Mouse (Mus musculus) heart, adult 2 months (tissue): ENCODE measurements around the gene Fjx1.

Experiments used
- CTCF ChIP-seq: fragments of 200-600 bp; IDR thresholded peaks from 2 replicates; pipeline ENCODE4 v1.8.1; 2022; ENCODE audit warnings: antibody characterized with exemption, mild to moderate bottlenecking, moderate library complexity
- EP300 ChIP-seq: fragments of 200-500 bp; IDR thresholded peaks from 2 replicates; pipeline ENCODE4 v1.6.1; 2011; ENCODE audit warnings: low read depth, low read length, control low read depth; ENCODE audit not compliant: insufficient read depth
- POLR2A ChIP-seq: fragments of 200-500 bp; IDR thresholded peaks from 2 replicates; pipeline ENCODE4 v1.6.1; 2011; ENCODE audit warnings: mild to moderate bottlenecking, low read depth, low read length, control low read depth; ENCODE audit not compliant: insufficient read depth

DNA sequence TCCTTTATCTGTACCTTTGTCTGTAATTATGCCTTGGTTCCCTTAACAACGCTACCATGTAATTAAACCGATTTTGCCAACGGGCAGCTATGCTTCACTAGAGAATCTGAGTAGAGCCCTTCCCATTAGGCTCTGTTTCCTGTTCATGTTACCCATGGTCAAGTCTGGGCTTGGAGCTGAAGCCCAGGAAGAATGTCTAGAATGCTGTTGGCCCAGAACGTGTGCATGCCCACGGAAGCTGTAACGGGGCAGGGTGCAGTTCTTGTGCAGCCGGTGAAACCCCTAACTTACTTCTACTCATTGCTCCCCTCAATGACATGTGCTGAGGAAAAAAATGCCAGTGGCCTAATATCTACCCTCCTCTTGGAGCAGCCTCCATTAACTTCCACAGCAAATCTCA, 4.5 kb downstream of the Fjx1 start:
- TF ChIP-seq CTCF = no peak
- no peak for TF ChIP-seq POLR2A
- no peak for TF ChIP-seq EP300
